In genomic region chr9:101107386-101107785, GRCm38 (mm10) we compare ENCODE assay signal across 21 mouse cellular contexts. TPM values are rescaled to one million over a fixed set of nuclear protein-coding genes. Genes with fewer than 3 reads are reported as not detected.
DNase-seq lines count a peak whose midpoint lies in the region; TF ChIP-seq lines count a peak whose summit lies in the region.
"Had no signal": no experiment of that assay in that cellular context is flagged by ENCODE, and none has a peak within 500 bp of the region (broad histone marks: within the 10 kb centered on the region; RNA-seq: fewer than 3 reads in every experiment).

No protein-coding gene starts in this region.

- DNase-seq in gastrocnemius, adult 2 months = no peak
- no peak for DNase-seq in gastrocnemius, postnatal 36 days
- peak; percentile 23 for DNase-seq in kidney, adult 2 months
- no peak for DNase-seq in kidney, adult 11 months
- peak; percentile 56 to 70 for DNase-seq in adrenal gland, postnatal 36 days
- peak; percentile 32 to 35 for DNase-seq in cerebellum, postnatal 36 days
- DNase-seq in thymus, adult 18-20 months = no peak
- DNase-seq in gastrocnemius, postnatal 14 days = no peak
- DNase-seq: gastrocnemius, postnatal 25 days; kidney, adult 9 months; kidney, postnatal 25 days; right cerebral cortex, adult 18-20 months; thymus, postnatal 4 days had no signal

- H3K4me1 ChIP-seq in kidney, adult 2 months (ENCODE audit: control insufficient read depth, insufficient read depth, low read length) = peaks cover 8% of the 10 kb centered on the region; the same call in 1 of the 2 replicates
- H3K4me1 ChIP-seq: forebrain, embryonic 13.5 days; limb, embryonic 15.5 days; midbrain, embryonic 10.5 days had no signal

- no peak overlapping the region for H3K4me3 ChIP-seq in gastrocnemius, adult 2 months
- no peak overlapping the region for H3K4me3 ChIP-seq in kidney, adult 2 months (ENCODE audit: insufficient read depth, low read depth, low read length)
- H3K4me3 ChIP-seq: erythroblast, embryonic 14.5 days; forebrain, embryonic 13.5 days; hindbrain, embryonic 13.5 days; limb, embryonic 15.5 days; liver, embryonic 15.5 days; midbrain, embryonic 10.5 days had no signal

- H3K36me3 ChIP-seq in kidney, adult 2 months (ENCODE audit: control insufficient read depth, insufficient read depth, low read length) = peaks cover 5% of the 10 kb centered on the region

- WGBS in kidney, adult 2 months = 50% methylated on average over 3 of the region's 3 CpGs

- no peaks in the 10 kb centered on the region for H3K27me3 ChIP-seq in kidney, adult 2 months (replicated peaks; ENCODE audit: control insufficient read depth, insufficient read depth, low read length)
- H3K27me3 ChIP-seq: forebrain, embryonic 13.5 days; hindbrain, embryonic 13.5 days; limb, embryonic 15.5 days; liver, embryonic 15.5 days; Patski had no signal

- no peak for TF ChIP-seq CTCF in gastrocnemius, adult 2 months (IDR thresholded peaks at IDR 0.05)
- no peak for TF ChIP-seq CTCF in kidney, adult 2 months (conservative IDR thresholded peaks at IDR 0.05; ENCODE audit: insufficient read depth, insufficient read length, low read depth, low read length)

- peak overlapping the region; percentile 7; the same call in 1 of the 2 replicates for H3K27ac ChIP-seq in gastrocnemius, adult 2 months
- H3K27ac ChIP-seq in kidney, adult 2 months (ENCODE audit: insufficient read depth, low read depth, low read length) = no peak overlapping the region
- H3K27ac ChIP-seq: forebrain, embryonic 13.5 days; hindbrain, embryonic 13.5 days; limb, embryonic 15.5 days; liver, embryonic 15.5 days; macrophage; midbrain, embryonic 10.5 days had no signal

- TF ChIP-seq POLR2A in kidney, adult 2 months (IDR thresholded peaks at IDR 0.05; ENCODE audit: low read depth, low read length) = no peak

- intact Hi-C loops in gastrocnemius, adult 2 months (cut with DNase I) = no loop called here
- intact Hi-C loops in gastrocnemius, postnatal 36 days (cut with DNase I) = no loop called here
- intact Hi-C loops in gastrocnemius, postnatal 14 days (cut with DNase I; ENCODE audit: low total_unique reads) = no loop called here

RNA-seq across cellular contexts. Expression of gene Msl2, which starts 33.5 kb away (rescaled TPM):
- total RNA-seq in gastrocnemius, adult 2 months (2021) = 10 to 100 TPM; 28.4 to 29.3 TPM
- total RNA-seq in gastrocnemius, postnatal 36 days (2021) = 10 to 100 TPM; 19.6 to 27.2 TPM
- polyA plus RNA-seq in kidney, adult 2 months (2012; rRNA removed) = 17.7 and 18.6 TPM in 2 replicates
- 10 to 100 TPM; 50.5 to 56.6 TPM for total RNA-seq in adrenal gland, postnatal 36 days (2021)
- 10 to 100 TPM; 21.0 to 21.9 TPM for total RNA-seq in gastrocnemius, postnatal 14 days (2021)

Comparison
In these comparisons a context has a peak if more than half of its experiments do, and no peak if none do; other contexts are left out.
1. DNase-seq: peak in kidney, adult 2 months (single experiment), adrenal gland, postnatal 36 days (2 of 2) and cerebellum, postnatal 36 days (2 of 2); none in gastrocnemius, adult 2 months (single experiment), gastrocnemius, postnatal 36 days (0 of 2), kidney, adult 11 months (single experiment), thymus, adult 18-20 months (0 of 2) and gastrocnemius, postnatal 14 days (single experiment).